Comparison of ENCODE assay signal across 45 mouse cellular contexts in genomic region chr1:171560262-171560661, GRCm38 (mm10). TPM values are rescaled to one million over a fixed set of nuclear protein-coding genes. Genes with fewer than 3 reads are reported as not detected.
"Had no signal": no experiment of that assay in that cellular context is flagged by ENCODE, and none has a peak within 500 bp of the region (broad histone marks: within the 10 kb centered on the region; RNA-seq: fewer than 3 reads in every experiment).

No protein-coding gene starts in this region.

- H3K9ac ChIP-seq: limb, embryonic 12.5 days; limb, embryonic 13.5 days; limb, embryonic 15.5 days; liver, embryonic 12.5 days; liver, embryonic 13.5 days; liver, embryonic 14.5 days; liver, embryonic 15.5 days; liver, postnatal 0 days; lung, embryonic 14.5 days; lung, embryonic 15.5 days; midbrain, embryonic 12.5 days; midbrain, embryonic 15.5 days; neural tube, embryonic 12.5 days; neural tube, embryonic 13.5 days had no signal

- DNase-seq: left cerebral cortex, postnatal 4 days; liver; liver, embryonic 13.5 days; liver, postnatal 0 days; lung, adult 18-20 months; lung, adult 2 months; lung, embryonic 14.5 days; lung, postnatal 10 days; lung, postnatal 14 days; lung, postnatal 36 days; lung, postnatal 4 days; midbrain, embryonic 14.5 days had no signal

- H3K9me3 ChIP-seq: limb, embryonic 10.5 days; limb, embryonic 12.5 days; limb, embryonic 13.5 days; limb, embryonic 15.5 days; liver, embryonic 12.5 days; liver, embryonic 13.5 days; liver, embryonic 15.5 days; lung, embryonic 15.5 days; midbrain, embryonic 10.5 days; midbrain, embryonic 12.5 days; midbrain, embryonic 15.5 days; neural tube, embryonic 12.5 days; neural tube, embryonic 13.5 days had no signal

- H3K4me2 ChIP-seq: limb, embryonic 12.5 days; limb, embryonic 13.5 days; limb, embryonic 15.5 days; liver, embryonic 13.5 days; liver, embryonic 15.5 days; lung, embryonic 14.5 days; lung, embryonic 15.5 days; midbrain, embryonic 11.5 days; midbrain, embryonic 12.5 days; midbrain, embryonic 15.5 days; neural tube, embryonic 12.5 days; neural tube, embryonic 13.5 days had no signal

- H3K27ac ChIP-seq: limb, embryonic 10.5 days; limb, embryonic 12.5 days; limb, embryonic 13.5 days; limb, embryonic 15.5 days; liver, embryonic 14.5 days; liver, embryonic 15.5 days; lung, embryonic 15.5 days; midbrain, embryonic 10.5 days; midbrain, embryonic 12.5 days; midbrain, embryonic 15.5 days; neural tube, embryonic 12.5 days; neural tube, embryonic 13.5 days had no signal

- ATAC-seq: liver, embryonic 12.5 days; liver, postnatal 0 days; lung, postnatal 0 days; midbrain, embryonic 15.5 days; midbrain, embryonic 16.5 days had no signal

- H3K36me3 ChIP-seq: limb, embryonic 10.5 days; limb, embryonic 12.5 days; limb, embryonic 13.5 days; limb, embryonic 15.5 days; liver, embryonic 12.5 days; liver, embryonic 13.5 days; liver, embryonic 15.5 days; lung, embryonic 15.5 days; midbrain, embryonic 10.5 days; midbrain, embryonic 12.5 days; midbrain, embryonic 15.5 days; neural tube, embryonic 12.5 days; neural tube, embryonic 13.5 days had no signal

- H3K4me1 ChIP-seq: limb, embryonic 12.5 days; limb, embryonic 13.5 days; limb, embryonic 15.5 days; lung, embryonic 15.5 days; midbrain, embryonic 12.5 days; midbrain, embryonic 15.5 days; neural tube, embryonic 12.5 days; neural tube, embryonic 13.5 days had no signal

- H3K4me3 ChIP-seq: limb, embryonic 10.5 days; limb, embryonic 12.5 days; limb, embryonic 13.5 days; limb, embryonic 15.5 days; liver, embryonic 12.5 days; liver, embryonic 13.5 days; liver, embryonic 15.5 days; lung, embryonic 15.5 days; midbrain, embryonic 10.5 days; midbrain, embryonic 12.5 days; midbrain, embryonic 15.5 days; myocyte; neural tube, embryonic 12.5 days; neural tube, embryonic 13.5 days had no signal

- H3K27me3 ChIP-seq: limb, embryonic 12.5 days; limb, embryonic 13.5 days; limb, embryonic 15.5 days; liver, embryonic 12.5 days; liver, embryonic 13.5 days; liver, embryonic 15.5 days; lung, embryonic 15.5 days; midbrain, embryonic 12.5 days; midbrain, embryonic 15.5 days; neural tube, embryonic 12.5 days; neural tube, embryonic 13.5 days had no signal

RNA-seq across cellular contexts. Expression of gene Cd244a, which starts 1.3 kb away (rescaled TPM):
- total RNA-seq: left cerebral cortex, postnatal 10 days; left cerebral cortex, postnatal 14 days; left cerebral cortex, postnatal 25 days; left cerebral cortex, postnatal 36 days; midbrain, postnatal 0 days had no signal
- polyA plus RNA-seq: limb, embryonic 10.5 days; limb, embryonic 11.5 days; lung, embryonic 14.5 days; midbrain, embryonic 10.5 days; midbrain, embryonic 11.5 days; midbrain, embryonic 12.5 days; midbrain, embryonic 15.5 days; midbrain, embryonic 16.5 days; midbrain, postnatal 0 days; neural tube, embryonic 12.5 days; neural tube, embryonic 13.5 days had no signal

RNA-seq across cellular contexts. Expression of gene Itln1, which starts 25.2 kb away (rescaled TPM):
- total RNA-seq: left cerebral cortex, adult 18-20 months; left cerebral cortex, adult 8-10 months; left cerebral cortex, postnatal 10 days; left cerebral cortex, postnatal 14 days; left cerebral cortex, postnatal 25 days; left cerebral cortex, postnatal 36 days; left cerebral cortex, postnatal 4 days; liver, adult 2 months; megakaryocyte progenitor cell, adult 5-6 weeks; megakaryocyte-erythroid progenitor cell, adult 5-6 weeks; midbrain, postnatal 0 days; monocyte, adult 5-6 weeks had no signal
- polyA plus RNA-seq: limb, embryonic 10.5 days; limb, embryonic 11.5 days; limb, embryonic 12.5 days; limb, embryonic 13.5 days; limb, embryonic 15.5 days; liver, adult 2 months; liver, embryonic 11.5 days; liver, embryonic 12.5 days; liver, embryonic 13.5 days; liver, embryonic 14.5 days; liver, embryonic 15.5 days; liver, embryonic 16.5 days; liver, postnatal 0 days; lung, embryonic 14.5 days; lung, embryonic 15.5 days; lung, embryonic 16.5 days; lung, postnatal 0 days; midbrain, embryonic 10.5 days; midbrain, embryonic 11.5 days; midbrain, embryonic 12.5 days; midbrain, embryonic 14.5 days; midbrain, embryonic 15.5 days; midbrain, embryonic 16.5 days; midbrain, postnatal 0 days; myocyte; neural tube, embryonic 11.5 days; neural tube, embryonic 12.5 days; neural tube, embryonic 13.5 days had no signal

RNA-seq across cellular contexts. Expression of gene Ly9, which starts 46.9 kb away (rescaled TPM):
- total RNA-seq: left cerebral cortex, adult 18-20 months; left cerebral cortex, postnatal 10 days; left cerebral cortex, postnatal 14 days; left cerebral cortex, postnatal 25 days; left cerebral cortex, postnatal 36 days had no signal
- polyA plus RNA-seq: limb, embryonic 10.5 days; limb, embryonic 11.5 days; midbrain, embryonic 10.5 days; midbrain, embryonic 11.5 days; midbrain, embryonic 12.5 days; midbrain, embryonic 14.5 days; midbrain, postnatal 0 days; myocyte; neural tube, embryonic 11.5 days; neural tube, embryonic 12.5 days had no signal
